Mouse (Mus musculus) hindbrain, embryonic 14.5 days (tissue): ENCODE measurements around the gene Nrsn2. TPM values are rescaled to one million over a fixed set of nuclear protein-coding genes. Genes with fewer than 3 reads are reported as not detected.

Experiments used
- ATAC-seq: fragments of 200-750 bp; cut with Nextera tagmentation; 2 replicates; pipeline ENCODE4 v1.8.0; 2017; ENCODE audit warnings: moderate number of reproducible peaks, mild to moderate bottlenecking, moderate TSS enrichment, moderate library complexity; ENCODE audit not compliant: low FRiP score
- DNase-seq: peaks from one replicate; pipeline ENCODE4 v3.0.0-alpha.2; 2015; ENCODE audit warnings: low spot score
- H3K27ac ChIP-seq: fragments of 300-500 bp; sonication (generic); 2 replicates; pipeline ENCODE4 v1.5.1; 2014; ENCODE audit warnings: mild to moderate bottlenecking, moderate library complexity
- H3K27me3 ChIP-seq: fragments of 300-500 bp; sonication (generic); 2 replicates; pipeline ENCODE4 v1.6.1; 2014; ENCODE audit warnings: mild to moderate bottlenecking, low read length, mixed read lengths; ENCODE audit not compliant: control insufficient read depth, insufficient read depth
- H3K36me3 ChIP-seq: fragments of 300-500 bp; sonication (generic); replicated peaks from 2 replicates; pipeline ENCODE4 v1.6.1; 2014; ENCODE audit not compliant: control insufficient read depth, insufficient read depth
- H3K4me1 ChIP-seq: fragments of 300-500 bp; sonication (generic); replicated peaks from 2 replicates; pipeline ENCODE4 v1.6.1; 2014; ENCODE audit warnings: antibody characterized with exemption, low read length, mixed read lengths; ENCODE audit not compliant: control insufficient read depth, insufficient read depth
- H3K4me2 ChIP-seq: fragments of 300-500 bp; sonication (generic); replicated peaks from 2 replicates; pipeline ENCODE4 v1.6.1; 2014; ENCODE audit warnings: mild to moderate bottlenecking, moderate library complexity
- H3K4me3 ChIP-seq: fragments of 300-500 bp; sonication (generic); replicated peaks from 2 replicates; pipeline ENCODE4 v1.5.1; 2014; ENCODE audit warnings: mild to moderate bottlenecking, low read length
- H3K9ac ChIP-seq: fragments of 300-500 bp; sonication (generic); 2 replicates; pipeline ENCODE4 v1.6.1; 2014
- H3K9me3 ChIP-seq: fragments of 300-500 bp; sonication (generic); 2 replicates; pipeline ENCODE4 v1.6.1; 2016; ENCODE audit warnings: low read length; ENCODE audit not compliant: control insufficient read depth
- WGBS: fragments of 180-500 bp; shearing (Covaris S2); extraction: QIAGEN DNeasy Blood & Tissue Kit; methylation state at CpG from one replicate; pipeline ENCODE4 v1.1.7; 2014; 5-methylcytosine and 5-hydroxymethylcytosine counted together
- polyA plus RNA-seq: library from polyadenylated mRNA; unstranded; fragments of >200 nt; fragmentation: Nextera tagmentation; extraction: Ambion mirVana; gene quantifications from 2 replicates; pipeline ENCODE4 v1.2.1, GENCODE M21; 2014

The Nrsn2 gene
- polyA plus RNA-seq, 1 experiment from 2014 or later, result 48.0 TPM

GRCm38 (mm10) chr2:152410971-152411371 lies 34.5 kb upstream of the Nrsn2 start:
- H3K4me1 ChIP-seq, result peaks cover 40% of the 10 kb centered on the region
- DNase-seq (peak; percentile 79), ATAC-seq (peak; percentile 44)
- peak overlapping the region; percentile 93 for H3K27ac ChIP-seq
- H3K36me3 ChIP-seq, result no peaks in the 10 kb centered on the region
- under 1% methylated on average over 15 of the region's 15 CpGs for WGBS
- peak overlapping the region; percentile 98 for H3K4me2 ChIP-seq
- no peaks in the 10 kb centered on the region for H3K9me3 ChIP-seq
- peak overlapping the region; percentile 90 for H3K4me3 ChIP-seq
- H3K9ac ChIP-seq, result peak overlapping the region; percentile 86
- H3K27me3 ChIP-seq, result no peaks in the 10 kb centered on the region

- no peak overlapping the region for H3K9ac ChIP-seq
- H3K4me2 ChIP-seq, result no peak overlapping the region
- peaks cover 42% of the 10 kb centered on the region for H3K4me1 ChIP-seq
- no peak for DNase-seq
- H3K36me3 ChIP-seq, result no peaks in the 10 kb centered on the region
- H3K4me3 ChIP-seq, result no peak overlapping the region
- no peaks in the 10 kb centered on the region for H3K9me3 ChIP-seq
- WGBS, result 77% methylated on average over 6 of the region's 6 CpGs
- no peaks in the 10 kb centered on the region for H3K27me3 ChIP-seq
- ATAC-seq, result no peak
- peak overlapping the region; percentile 93 for H3K27ac ChIP-seq
These were observed 33.3 kb upstream of the Nrsn2 start for GRCm38 (mm10) chr2:152409781-152410180.

DNA sequence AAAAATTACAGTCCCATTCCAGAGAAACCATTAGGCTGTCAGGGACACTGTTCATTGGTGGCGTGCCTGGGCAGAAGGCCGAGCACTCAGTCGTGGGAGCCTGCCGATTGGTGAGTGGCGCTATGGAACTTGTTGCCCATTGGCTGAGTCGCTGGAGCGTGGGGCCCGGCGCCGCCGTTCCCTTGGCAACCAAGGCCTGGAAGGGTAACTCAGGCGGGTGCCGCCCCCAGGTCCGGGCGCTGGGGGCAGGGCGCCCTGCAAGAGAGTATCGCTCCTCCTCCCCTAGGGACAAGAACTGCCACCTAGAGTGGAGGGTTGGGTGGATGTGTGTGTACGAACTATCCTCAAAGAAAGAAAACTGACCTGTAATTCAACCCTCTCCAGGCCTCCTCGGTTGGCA lies 29.7 kb upstream of the Nrsn2 start:
- Histone ChIP-seq H3K9me3 (no peaks in the 10 kb centered on the region), H3K27ac (peak overlapping the region; percentile 86), H3K4me3 (peak overlapping the region; percentile 31), H3K9ac (peak overlapping the region; percentile 57), H3K27me3 (no peaks in the 10 kb centered on the region), H3K4me2 (peak overlapping the region; percentile 65), H3K4me1 (peaks cover 26% of the 10 kb centered on the region), H3K36me3 (no peaks in the 10 kb centered on the region)
- WGBS, result 0% methylated on average over 19 of the region's 19 CpGs
- peak; percentile 89 for DNase-seq
- peak; percentile 96 for ATAC-seq

DNA sequence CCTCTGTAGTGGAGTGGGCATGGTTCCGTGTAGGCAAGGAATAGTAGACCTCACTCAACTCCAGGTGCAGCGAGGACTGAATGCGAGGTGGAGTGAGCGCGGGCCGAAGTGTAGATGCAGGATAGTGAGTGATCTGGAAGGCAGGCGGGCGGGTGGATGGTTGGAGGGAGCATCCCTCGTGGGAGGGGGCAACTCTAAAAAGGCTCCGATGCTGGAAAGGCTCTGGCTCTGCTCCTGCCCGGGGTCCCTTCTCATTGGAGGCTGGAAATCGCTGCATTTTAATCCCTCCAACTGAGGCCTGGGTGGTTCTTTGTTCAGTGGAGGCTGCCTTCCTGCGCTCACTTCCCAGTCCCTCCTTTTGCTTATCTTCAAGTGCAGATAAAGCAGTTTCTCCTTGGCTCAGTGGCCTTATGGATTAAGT lies 22.7 kb upstream of the Nrsn2 start:
- Histone ChIP-seq H3K9ac (peak overlapping the region; percentile 96), H3K4me3 (peak overlapping the region; percentile 97), H3K4me2 (peak overlapping the region; percentile 96), H3K27me3 (no peaks in the 10 kb centered on the region), H3K36me3 (no peaks in the 10 kb centered on the region; the same call in 1 of the 2 replicates), H3K4me1 (peaks cover 32% of the 10 kb centered on the region), H3K27ac (peak overlapping the region; percentile 100), H3K9me3 (no peaks in the 10 kb centered on the region)
- peak; percentile 67 for DNase-seq
- WGBS, result 1% methylated on average over 13 of the region's 13 CpGs
- peak; percentile 22; the same call in 1 of the 2 replicates for ATAC-seq

DNA sequence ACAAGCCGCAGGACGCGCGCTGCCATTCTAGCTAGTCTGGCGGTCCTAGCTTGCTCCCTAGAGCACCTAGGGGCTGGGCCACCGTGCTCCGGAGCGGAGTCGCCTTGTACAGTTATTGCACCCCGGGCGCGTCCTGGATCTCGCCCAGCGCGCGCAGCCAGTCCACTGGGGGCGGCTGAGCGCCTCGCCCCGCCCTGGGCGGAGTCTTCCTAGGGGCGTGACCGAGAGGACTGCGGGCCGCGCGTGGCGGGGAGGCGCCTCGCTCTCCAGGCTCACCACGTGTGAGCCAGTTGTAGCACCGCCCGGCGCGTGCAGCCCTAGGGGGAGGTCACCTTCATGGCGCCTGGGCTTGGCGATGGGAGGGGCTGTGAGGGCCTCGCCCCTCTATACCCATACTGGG lies 22.3 kb upstream of the Nrsn2 start:
- Histone ChIP-seq H3K4me1 (peaks cover 36% of the 10 kb centered on the region), H3K4me2 (peak overlapping the region; percentile 96), H3K27me3 (no peaks in the 10 kb centered on the region), H3K9ac (peak overlapping the region; percentile 96), H3K36me3 (no peaks in the 10 kb centered on the region; the same call in 1 of the 2 replicates), H3K4me3 (peak overlapping the region; percentile 97), H3K9me3 (no peaks in the 10 kb centered on the region), H3K27ac (peak overlapping the region; percentile 100)
- DNase-seq (peak; percentile 89), ATAC-seq (peak; percentile 78)
- under 1% methylated on average over 38 of the region's 38 CpGs for WGBS

DNA sequence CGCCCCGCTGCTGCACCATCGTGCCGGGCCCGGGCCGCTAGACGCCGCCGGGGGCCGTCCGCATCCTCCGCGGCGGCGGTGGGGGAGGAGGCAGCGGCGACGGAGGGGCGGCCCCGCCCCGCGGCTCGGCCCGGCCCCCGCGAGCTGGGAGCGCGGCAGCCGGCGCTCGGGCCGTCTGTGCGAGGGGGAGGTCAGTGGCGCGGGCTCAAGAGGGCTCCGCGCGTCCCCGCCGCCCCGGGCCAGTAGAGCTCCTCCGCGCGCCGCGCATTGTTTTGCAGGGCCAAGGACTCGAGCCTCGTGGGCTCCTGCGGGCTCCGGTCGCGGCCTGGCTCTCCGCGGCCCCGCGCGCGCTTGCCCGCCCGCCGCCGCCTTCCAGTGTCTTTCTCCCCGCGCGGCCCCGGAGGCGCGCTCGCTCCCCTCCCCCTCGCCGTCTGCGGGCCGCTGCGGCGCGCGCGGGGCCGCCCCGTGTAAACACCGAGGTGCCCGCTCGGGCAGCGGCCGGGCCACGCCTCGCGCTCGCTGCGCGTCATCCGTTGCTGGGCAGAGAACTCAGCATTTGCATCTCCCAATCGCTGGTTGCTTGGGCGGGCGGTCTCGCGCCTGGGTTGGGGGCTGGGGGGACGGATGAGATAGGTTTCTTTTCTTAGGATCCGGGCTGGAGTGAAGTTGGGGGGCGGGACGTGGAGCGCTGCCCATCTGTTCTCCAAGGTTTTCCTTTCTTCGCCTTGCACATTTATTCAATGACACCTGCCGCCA lies 21.4 kb upstream of the Nrsn2 start, which contains the start of gene Sox12:
Gene Sox12, minus strand, starts transcription at position 384 of the 756 bp plus-strand sequence.
- Histone ChIP-seq H3K9ac (peak within 1 kb of the TSS; percentile 96), H3K27me3 (no peaks in the 10 kb centered on the region), H3K4me1 (peaks cover 39% of the 10 kb centered on the region), H3K4me2 (peak within 1 kb of the TSS; percentile 96), H3K9me3 (no peaks in the 10 kb centered on the region), H3K4me3 (peak within 1 kb of the TSS; percentile 97), H3K36me3 (no peaks in the 10 kb centered on the region; the same call in 1 of the 2 replicates), H3K27ac (peak within 1 kb of the TSS; percentile 100)
- DNase-seq (peak; percentile 100), ATAC-seq (peak; percentile 72)
- WGBS, result under 1% methylated on average over 66 of the region's 104 CpGs

DNA sequence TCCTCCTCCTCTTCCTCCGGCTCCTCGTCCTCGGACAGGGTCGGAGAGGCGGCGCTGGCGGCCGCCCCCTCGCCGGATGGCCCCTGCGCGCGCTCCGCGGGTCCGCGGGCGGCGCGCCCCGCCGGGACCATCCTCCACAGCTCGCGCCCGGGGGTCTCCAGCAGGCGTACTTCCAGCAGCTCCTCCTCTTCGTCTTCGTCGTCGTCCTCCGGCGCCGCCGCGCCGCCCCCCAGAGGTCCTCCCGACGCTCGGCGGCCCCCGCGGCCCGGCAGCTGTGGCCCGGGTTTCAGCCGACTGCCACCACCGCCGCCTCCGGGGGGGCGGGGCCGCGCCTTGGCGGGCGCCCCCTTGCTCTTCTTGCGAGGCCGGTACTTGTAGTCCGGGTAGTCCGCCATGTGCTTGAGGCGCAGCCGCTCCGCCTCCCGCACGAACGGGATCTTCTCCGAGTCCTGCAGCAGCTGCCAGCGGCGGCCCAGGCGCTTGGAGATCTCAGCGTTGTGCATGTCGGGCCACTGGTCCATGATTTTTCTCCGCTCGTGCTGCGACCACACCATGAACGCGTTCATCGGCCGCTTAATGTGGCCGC lies 20.7 kb upstream of the Nrsn2 start:
- WGBS, result under 1% methylated on average over 70 of the region's 77 CpGs
- peaks cover 39% of the 10 kb centered on the region for H3K4me1 ChIP-seq
- DNase-seq (peak; percentile 72), ATAC-seq (peak; percentile 5; the same call in 1 of the 2 replicates)
- H3K27ac ChIP-seq, result peak overlapping the region; percentile 100
- peak overlapping the region; percentile 96 for H3K9ac ChIP-seq
- peak overlapping the region; percentile 97 for H3K4me3 ChIP-seq
- H3K9me3 ChIP-seq, result no peaks in the 10 kb centered on the region
- H3K36me3 ChIP-seq, result no peaks in the 10 kb centered on the region; the same call in 1 of the 2 replicates
- H3K4me2 ChIP-seq, result peak overlapping the region; percentile 96
- no peaks in the 10 kb centered on the region for H3K27me3 ChIP-seq

GRCm38 (mm10) chr2:152396110-152397003 lies 19.9 kb upstream of the Nrsn2 start:
- Histone ChIP-seq H3K9me3 (no peaks in the 10 kb centered on the region), H3K4me2 (peak overlapping the region; percentile 96), H3K4me3 (peak overlapping the region; percentile 97), H3K4me1 (peaks cover 39% of the 10 kb centered on the region), H3K27ac (peak overlapping the region; percentile 100), H3K27me3 (no peaks in the 10 kb centered on the region), H3K9ac (peak overlapping the region; percentile 96), H3K36me3 (no peaks in the 10 kb centered on the region; the same call in 1 of the 2 replicates)
- WGBS, result under 1% methylated on average over 41 of the region's 46 CpGs
- peak; percentile 78 for ATAC-seq
- DNase-seq, result peak; percentile 90
